Mouse (Mus musculus): ENCODE measurements around the gene Gm20532. TPM values are rescaled to one million over a fixed set of nuclear protein-coding genes. Genes with fewer than 3 reads are reported as not detected.

The Gm20532 gene
- polyA plus RNA-seq, 1 experiment: not detected

- DNase-seq (ENCODE audit: low read depth): no peak
These were observed 12.6 kb upstream of the Gm20532 start for GRCm38 (mm10) chr2:26573807-26574206.

GRCm38 (mm10) chr2:26574862-26575261, 11.6 kb upstream of the Gm20532 start:
- DNase-seq (ENCODE audit: low read depth): no peak

- DNase-seq (ENCODE audit: low read depth): no peak
These were observed 11.1 kb upstream of the Gm20532 start for GRCm38 (mm10) chr2:26575378-26575777.

- DNase-seq (ENCODE audit: low read depth): no peak
These were observed 10.6 kb upstream of the Gm20532 start for GRCm38 (mm10) chr2:26575865-26576264.

- no peak for DNase-seq (ENCODE audit: low read depth)
These were observed 10.0 kb upstream of the Gm20532 start for GRCm38 (mm10) chr2:26576462-26576861.

GRCm38 (mm10) chr2:26578369-26578768, 8.1 kb upstream of the Gm20532 start:
- DNase-seq (ENCODE audit: low read depth): no peak

- no peak for DNase-seq (ENCODE audit: low read depth)
These were observed 6.7 kb upstream of the Gm20532 start, which contains the start of gene Egfl7 for GRCm38 (mm10) chr2:26579714-26580113. Gene Egfl7 (plus strand): TSS chr2:26580014.

GRCm38 (mm10) chr2:26580751-26581150, 5.7 kb upstream of the Gm20532 start:
- no peak for DNase-seq (ENCODE audit: low read depth)

GRCm38 (mm10) chr2:26582203-26582602, 4.2 kb upstream of the Gm20532 start:
- no peak for DNase-seq (ENCODE audit: low read depth)

GRCm38 (mm10) chr2:26582741-26583140, 3.7 kb upstream of the Gm20532 start:
- DNase-seq (ENCODE audit: low read depth): no peak

GRCm38 (mm10) chr2:26583640-26584039, 2.8 kb upstream of the Gm20532 start:
- no peak for DNase-seq (ENCODE audit: low read depth)

- DNase-seq (ENCODE audit: low read depth): no peak
These were observed 726 bp upstream of the Gm20532 start for GRCm38 (mm10) chr2:26585713-26586112.

GRCm38 (mm10) chr2:26587044-26587405, 586 bp downstream of the Gm20532 start:
- DNase-seq (ENCODE audit: low read depth): no peak

GRCm38 (mm10) chr2:26588573-26588972, 2.1 kb downstream of the Gm20532 start:
- DNase-seq (ENCODE audit: low read depth): no peak

GRCm38 (mm10) chr2:26589284-26589683, 2.8 kb downstream of the Gm20532 start:
- no peak for DNase-seq (ENCODE audit: low read depth)

GRCm38 (mm10) chr2:26590282-26590681, 3.8 kb downstream of the Gm20532 start:
- DNase-seq (ENCODE audit: low read depth): no peak

- no peak for DNase-seq (ENCODE audit: low read depth)
These were observed 4.5 kb downstream of the Gm20532 start for GRCm38 (mm10) chr2:26590962-26591361.

- no peak for DNase-seq (ENCODE audit: low read depth)
These were observed 5.0 kb downstream of the Gm20532 start for GRCm38 (mm10) chr2:26591416-26591815.

GRCm38 (mm10) chr2:26593211-26594021, 7.0 kb downstream of the Gm20532 start:
- no peak for DNase-seq (ENCODE audit: low read depth)

- DNase-seq (ENCODE audit: low read depth): no peak
These were observed 7.5 kb downstream of the Gm20532 start for GRCm38 (mm10) chr2:26594022-26594346.

GRCm38 (mm10) chr2:26594461-26594933, 8.1 kb downstream of the Gm20532 start:
- no peak for DNase-seq (ENCODE audit: low read depth)

- no peak for DNase-seq (ENCODE audit: low read depth)
These were observed 8.7 kb downstream of the Gm20532 start for GRCm38 (mm10) chr2:26594934-26595724.
